Mouse (Mus musculus): ENCODE data around the gene Elf2. TPM values are rescaled to one million over a fixed set of nuclear protein-coding genes. Genes with fewer than 3 reads are reported as not detected.
"Not testable (repeated sequence)": the region's sequence is repeated elsewhere in the genome, so short reads cannot be mapped to it uniquely, and the experiment has no call there.

Gene Elf2
- polyA plus RNA-seq, 1 experiment from 2014 or later: 30.0 TPM

DNA sequence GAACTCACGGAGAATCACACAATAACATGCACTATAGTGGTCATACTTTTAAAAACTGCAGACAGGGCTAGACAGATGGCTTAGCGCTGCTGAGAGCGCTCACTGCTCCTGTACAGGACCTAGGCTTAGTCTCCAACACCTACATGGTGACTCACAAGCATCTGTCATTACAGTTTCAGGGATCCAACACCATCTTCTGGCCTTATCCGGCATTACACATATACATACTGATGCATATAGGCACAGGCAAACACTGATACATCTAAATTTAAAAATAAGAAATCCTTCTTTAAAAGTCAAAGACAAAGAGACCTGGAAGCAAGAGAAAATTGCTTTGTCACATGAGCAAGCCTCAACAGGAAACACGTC, 13.1 kb downstream of the Elf2 start:
- WGBS: 92% methylated on average over 5 of the region's 5 CpGs
- Histone ChIP-seq H3K9ac (replicated peaks) (no peak overlapping the region), H3K36me3 (peaks cover 4% of the 10 kb centered on the region; the same call in 1 of the 2 replicates), H3K4me1 (no peaks in the 10 kb centered on the region), H3K9me3 (replicated peaks) (no peaks in the 10 kb centered on the region; the same call in 1 of the 2 replicates), H3K27me3 (replicated peaks) (no peaks in the 10 kb centered on the region), H3K4me2 (no peak overlapping the region), H3K4me3 (replicated peaks) (no peak overlapping the region), H3K27ac (replicated peaks) (no peak overlapping the region)
- ATAC-seq (ENCODE audit: low FRiP score): no peak

DNA sequence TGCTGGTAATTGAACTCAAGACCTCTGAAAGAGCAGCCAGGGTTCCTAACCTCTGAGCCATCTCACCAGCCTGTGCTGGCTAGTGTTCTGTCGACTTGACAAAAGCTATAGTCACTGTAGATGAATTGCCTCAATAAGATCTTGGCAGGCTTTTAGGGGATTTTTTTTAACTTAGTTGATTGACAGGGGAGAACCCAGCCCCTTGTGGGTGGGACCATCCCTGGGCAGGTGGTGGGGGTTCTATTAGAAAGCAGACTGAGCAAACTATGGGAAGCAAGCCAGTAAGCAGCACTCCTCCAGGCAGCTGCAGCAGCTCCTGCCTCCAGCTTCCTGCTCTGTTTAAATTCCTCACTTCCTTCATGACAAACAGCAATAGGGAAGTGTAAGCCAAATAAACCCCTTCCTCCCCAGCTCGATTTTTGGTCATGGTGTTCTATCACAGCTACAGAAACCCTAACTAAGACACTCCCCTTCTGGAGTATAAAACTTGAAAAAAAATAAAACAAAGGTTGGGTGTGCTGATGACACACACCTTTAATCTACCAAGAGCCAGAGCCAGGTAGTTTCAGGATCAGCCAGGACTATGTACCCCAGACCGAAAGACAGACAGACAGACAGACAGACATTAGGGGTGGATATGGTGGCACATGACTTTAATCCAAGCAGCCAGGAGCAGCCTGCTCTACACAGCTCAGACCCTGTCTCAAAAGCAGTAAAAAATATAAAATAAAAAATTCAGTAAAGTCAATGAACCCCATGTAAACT, 13.6 kb downstream of the Elf2 start:
- peak; percentile 65 for ATAC-seq (ENCODE audit: low FRiP score)
- no peak overlapping the region for H3K27ac ChIP-seq (replicated peaks)

DNA sequence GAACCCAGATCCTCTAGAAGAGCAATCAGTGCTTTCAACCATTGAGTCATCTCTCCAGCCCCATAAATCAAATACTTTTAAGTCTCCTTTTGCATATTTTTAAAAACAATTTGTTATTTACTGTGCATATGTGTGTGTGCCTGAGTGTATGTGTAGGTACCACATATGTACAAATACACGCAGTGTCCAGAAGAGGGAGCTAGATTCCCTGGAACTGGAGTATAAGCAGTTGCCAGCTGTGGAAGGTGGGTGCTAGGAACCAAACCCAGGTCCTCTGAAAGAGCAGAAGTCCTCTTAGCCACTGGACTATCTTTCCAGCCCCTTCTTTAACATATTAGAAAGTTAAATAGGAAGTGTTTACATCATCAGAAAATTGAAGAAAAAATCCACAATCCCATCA, 15.0 kb downstream of the Elf2 start:
- H3K9ac ChIP-seq (replicated peaks): no peak overlapping the region
- H3K27me3 ChIP-seq (replicated peaks): no peaks in the 10 kb centered on the region
- H3K4me2 ChIP-seq: no peak overlapping the region
- H3K9me3 ChIP-seq (replicated peaks): no peaks in the 10 kb centered on the region
- H3K27ac ChIP-seq (replicated peaks): no peak overlapping the region
- H3K36me3 ChIP-seq: peaks cover 13% of the 10 kb centered on the region
- H3K4me1 ChIP-seq: no peaks in the 10 kb centered on the region
- WGBS: 90% methylated on average over 1 of the region's 1 CpGs
- no peak overlapping the region for H3K4me3 ChIP-seq (replicated peaks)
- ATAC-seq (ENCODE audit: low FRiP score): no peak

More for the DNA sequence above, 13.6 kb downstream of the Elf2 start:
- Histone ChIP-seq H3K4me3 (replicated peaks) (no peak overlapping the region), H3K36me3 (peaks cover 8% of the 10 kb centered on the region; the same call in 1 of the 2 replicates), H3K9me3 (replicated peaks) (no peaks in the 10 kb centered on the region; the same call in 1 of the 2 replicates), H3K27me3 (replicated peaks) (no peaks in the 10 kb centered on the region), H3K9ac (replicated peaks) (no peak overlapping the region), H3K4me2 (no peak overlapping the region), H3K4me1 (no peaks in the 10 kb centered on the region)
- 68% methylated on average over 3 of the region's 3 CpGs for WGBS

DNA sequence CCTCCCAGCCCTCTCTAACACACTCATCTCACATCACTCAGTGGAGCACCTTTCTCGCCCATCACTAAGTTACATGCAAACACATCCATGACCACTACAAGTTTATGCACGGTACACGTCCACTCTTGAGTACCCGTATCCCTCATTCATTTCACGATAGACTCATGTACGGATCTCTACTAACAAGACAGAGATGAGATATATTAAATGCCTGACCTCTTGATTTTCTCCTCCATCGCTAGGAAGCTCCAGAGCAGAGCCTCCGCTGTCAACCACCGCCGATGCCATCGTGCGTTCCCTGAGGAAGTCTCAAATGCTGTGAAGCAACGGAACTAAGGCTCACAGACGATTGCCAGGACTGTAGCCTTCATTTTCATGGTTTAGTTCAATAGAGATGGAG, 17.5 kb downstream of the Elf2 start:
- H3K27me3 ChIP-seq (replicated peaks): no peaks in the 10 kb centered on the region
- H3K36me3 ChIP-seq: peaks cover 13% of the 10 kb centered on the region
- 92% methylated on average over 14 of the region's 14 CpGs for WGBS
- no peak for ATAC-seq (ENCODE audit: low FRiP score)
- H3K4me1 ChIP-seq: no peaks in the 10 kb centered on the region
- no peak overlapping the region for H3K4me2 ChIP-seq
- H3K9ac ChIP-seq (replicated peaks): no peak overlapping the region
- no peak overlapping the region for H3K27ac ChIP-seq (replicated peaks)
- no peaks in the 10 kb centered on the region for H3K9me3 ChIP-seq (replicated peaks)
- H3K4me3 ChIP-seq (replicated peaks): no peak overlapping the region

DNA sequence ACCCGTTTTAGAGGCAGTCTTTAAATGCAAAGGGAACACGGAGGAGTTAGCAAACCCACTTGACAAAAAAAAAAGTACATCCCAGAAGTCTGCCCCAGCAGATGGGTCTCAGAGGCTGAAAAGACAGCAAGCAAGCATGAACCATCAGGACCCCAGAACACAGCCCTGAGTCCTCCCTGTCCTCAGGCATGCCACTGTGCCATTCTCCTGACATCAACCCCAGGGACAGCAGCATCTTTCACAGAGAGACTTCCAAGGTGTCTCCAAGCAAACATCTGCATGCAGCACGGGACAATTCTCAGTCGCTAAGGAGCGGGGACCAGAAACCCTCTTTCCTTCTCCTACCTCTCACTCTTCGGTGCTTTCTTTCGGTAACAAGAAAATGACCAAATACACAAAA, 18.1 kb downstream of the Elf2 start:
- Histone ChIP-seq H3K9me3 (replicated peaks) (no peaks in the 10 kb centered on the region), H3K27ac (replicated peaks) (no peak overlapping the region), H3K27me3 (replicated peaks) (no peaks in the 10 kb centered on the region), H3K4me3 (replicated peaks) (no peak overlapping the region), H3K36me3 (peaks cover 13% of the 10 kb centered on the region), H3K4me2 (no peak overlapping the region), H3K9ac (replicated peaks) (no peak overlapping the region), H3K4me1 (no peaks in the 10 kb centered on the region)
- WGBS: 90% methylated on average over 7 of the region's 7 CpGs
- no peak for ATAC-seq (ENCODE audit: low FRiP score)

DNA sequence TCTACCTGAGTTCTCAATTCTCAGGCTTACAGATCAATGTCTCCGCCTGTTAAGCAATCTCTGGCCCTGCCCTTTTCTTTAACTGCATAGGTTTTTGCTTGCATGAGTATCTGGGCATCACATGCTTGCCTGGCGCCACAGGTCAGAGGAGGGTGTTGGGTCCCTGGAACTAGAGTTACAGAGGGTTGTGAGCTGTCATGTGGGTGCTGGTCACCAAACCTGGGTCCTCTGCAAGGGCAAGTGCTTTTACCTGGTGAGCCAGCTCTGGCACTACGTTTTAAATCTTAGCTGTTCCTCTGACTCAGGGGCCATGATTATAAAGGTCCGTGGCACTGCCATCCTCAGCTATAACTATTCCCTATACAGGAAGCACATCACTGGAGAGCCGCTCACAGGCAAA, 19.3 kb downstream of the Elf2 start:
- no peak for ATAC-seq (ENCODE audit: low FRiP score)
- Histone ChIP-seq H3K9ac (replicated peaks) (no peak overlapping the region), H3K4me2 (no peak overlapping the region), H3K27me3 (replicated peaks) (no peaks in the 10 kb centered on the region), H3K27ac (replicated peaks) (no peak overlapping the region), H3K9me3 (replicated peaks) (no peaks in the 10 kb centered on the region), H3K4me1 (no peaks in the 10 kb centered on the region), H3K4me3 (replicated peaks) (no peak overlapping the region), H3K36me3 (peaks cover 13% of the 10 kb centered on the region)
- WGBS: 92% methylated on average over 5 of the region's 5 CpGs

DNA sequence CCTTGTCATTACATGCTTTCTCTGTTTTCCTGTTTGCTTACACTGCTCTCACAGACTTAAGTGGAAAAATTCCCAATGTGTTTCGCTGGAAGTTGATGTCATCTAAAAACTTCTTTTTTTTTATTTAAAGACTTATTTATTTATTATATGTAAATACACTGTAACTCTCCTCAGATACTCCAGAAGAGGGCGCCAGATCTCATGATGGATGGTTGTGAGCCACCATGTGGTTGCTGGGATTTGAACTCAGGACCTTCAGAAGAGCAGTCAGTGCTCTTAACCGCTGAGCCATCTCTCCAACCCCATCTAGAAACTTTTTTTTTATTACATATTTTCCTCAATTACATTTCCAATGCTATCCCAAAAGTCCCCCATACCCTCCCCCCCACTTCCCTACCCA, 22.4 kb downstream of the Elf2 start:
- peaks cover 12% of the 10 kb centered on the region for H3K36me3 ChIP-seq
- not testable (repeated sequence) for ATAC-seq (ENCODE audit: low FRiP score); H3K4me3 ChIP-seq (replicated peaks); H3K9ac ChIP-seq (replicated peaks); H3K27ac ChIP-seq (replicated peaks); H3K27me3 ChIP-seq (replicated peaks); H3K4me2 ChIP-seq; H3K9me3 ChIP-seq (replicated peaks); H3K4me1 ChIP-seq
- 93% methylated on average over 3 of the region's 3 CpGs for WGBS

DNA sequence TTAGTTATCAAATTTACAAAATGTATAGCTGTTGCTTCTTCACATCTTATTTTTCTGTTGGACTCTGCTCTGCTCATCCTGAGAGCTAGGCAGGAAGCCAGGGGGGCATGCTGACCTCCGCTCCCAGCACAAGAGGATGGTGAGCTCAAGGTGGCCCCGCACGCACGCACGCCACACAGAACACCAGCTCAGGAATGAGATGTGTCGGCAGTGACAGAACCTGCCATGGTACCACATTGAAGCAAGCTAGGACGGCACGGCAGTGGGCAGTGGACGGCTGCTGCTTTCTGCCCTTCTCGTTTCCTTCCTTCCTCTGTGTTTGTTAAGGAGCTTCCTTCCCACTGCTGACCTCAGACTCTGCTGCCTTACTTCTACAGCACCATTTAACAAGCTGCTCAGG, 23.6 kb downstream of the Elf2 start:
- Histone ChIP-seq H3K27ac (replicated peaks) (no peak overlapping the region), H3K4me2 (no peak overlapping the region), H3K9ac (replicated peaks) (no peak overlapping the region), H3K9me3 (replicated peaks) (no peaks in the 10 kb centered on the region), H3K36me3 (peaks cover 5% of the 10 kb centered on the region; the same call in 1 of the 2 replicates), H3K4me1 (0 out of 2 replicates have a peak, but pooled peaks cover under 1% of the 10 kb centered on the region), H3K27me3 (replicated peaks) (no peaks in the 10 kb centered on the region), H3K4me3 (replicated peaks) (no peak overlapping the region)
- 93% methylated on average over 10 of the region's 10 CpGs for WGBS
- ATAC-seq (ENCODE audit: low FRiP score): no peak

DNA sequence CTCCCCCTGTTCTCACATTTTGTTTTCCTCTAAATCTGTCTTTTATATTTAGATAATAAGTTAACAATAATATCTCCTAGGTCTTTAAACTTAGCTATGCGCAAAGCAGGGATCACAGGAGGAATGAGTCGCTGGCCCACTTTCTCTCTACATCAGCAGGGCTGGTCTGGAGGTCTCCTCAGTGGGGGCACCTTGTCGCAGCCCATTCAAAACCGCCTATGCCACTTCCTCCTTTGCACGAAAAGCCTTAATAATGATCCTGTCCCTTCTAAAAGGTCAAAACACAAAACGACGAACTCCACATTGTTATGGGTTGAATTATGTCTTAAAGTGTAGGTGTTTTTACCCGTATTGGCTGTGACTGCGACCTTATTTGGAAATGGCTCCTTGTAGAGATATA, 28.8 kb downstream of the Elf2 start:
- H3K36me3 ChIP-seq: peaks cover 4% of the 10 kb centered on the region; the same call in 1 of the 2 replicates
- H3K4me1 ChIP-seq: peaks cover 15% of the 10 kb centered on the region
- 34% methylated on average over 9 of the region's 9 CpGs for WGBS
- H3K4me2 ChIP-seq: no peak overlapping the region
- no peak overlapping the region for H3K4me3 ChIP-seq (replicated peaks)
- H3K27me3 ChIP-seq (replicated peaks): no peaks in the 10 kb centered on the region
- H3K9me3 ChIP-seq (replicated peaks): no peaks in the 10 kb centered on the region
- no peak overlapping the region for H3K27ac ChIP-seq (replicated peaks)
- no peak overlapping the region for H3K9ac ChIP-seq (replicated peaks)
- ATAC-seq (ENCODE audit: low FRiP score): no peak

DNA sequence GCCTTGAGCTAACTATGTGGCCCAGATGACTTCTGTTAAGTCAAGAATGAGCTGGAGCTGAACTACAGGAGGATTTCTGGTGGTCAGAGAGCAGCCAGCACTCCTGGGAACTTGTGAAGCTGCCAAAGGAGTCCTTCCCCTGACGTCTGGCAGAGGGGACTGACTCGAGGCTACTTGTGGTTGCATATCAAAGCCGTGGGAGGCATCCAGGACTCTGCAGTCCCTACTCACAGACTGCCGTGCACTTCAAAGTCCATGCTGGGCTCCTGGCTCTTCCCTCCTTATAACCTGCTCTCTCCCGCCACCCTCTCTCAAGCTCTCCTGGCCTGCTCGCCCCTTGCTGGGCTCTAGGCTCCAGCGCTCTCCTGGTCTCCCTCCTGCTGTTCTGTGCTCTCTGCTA, 30.4 kb downstream of the Elf2 start:
- Histone ChIP-seq H3K9ac (replicated peaks) (no peak overlapping the region), H3K27me3 (replicated peaks) (no peaks in the 10 kb centered on the region), H3K4me3 (replicated peaks) (no peak overlapping the region), H3K9me3 (replicated peaks) (no peaks in the 10 kb centered on the region), H3K4me2 (no peak overlapping the region), H3K4me1 (peaks cover 15% of the 10 kb centered on the region), H3K27ac (replicated peaks) (no peak overlapping the region), H3K36me3 (peaks cover 8% of the 10 kb centered on the region; the same call in 1 of the 2 replicates)
- 42% methylated on average over 7 of the region's 7 CpGs for WGBS
- no peak for ATAC-seq (ENCODE audit: low FRiP score)

DNA sequence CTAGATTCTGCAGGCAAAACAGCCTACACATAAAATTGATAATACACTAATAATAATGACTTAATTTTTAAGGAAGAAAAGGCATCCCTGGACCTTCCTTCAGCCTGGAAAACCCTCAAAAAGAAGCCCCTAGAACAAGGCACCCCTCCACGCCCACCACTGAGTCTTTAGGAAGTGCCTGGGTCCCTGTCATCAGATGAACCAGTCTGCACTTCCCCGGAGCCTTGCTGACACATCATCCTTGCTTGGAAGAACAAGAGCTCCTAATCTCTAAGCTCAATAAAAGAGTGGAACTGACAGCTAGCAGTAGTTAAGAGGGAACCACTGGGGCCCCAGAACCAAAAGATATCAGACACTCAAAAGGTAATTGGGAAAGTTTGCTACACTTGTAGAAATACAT, 33.8 kb downstream of the Elf2 start:
- H3K9me3 ChIP-seq (replicated peaks): no peaks in the 10 kb centered on the region
- WGBS: 88% methylated on average over 2 of the region's 2 CpGs
- H3K9ac ChIP-seq (replicated peaks): no peak overlapping the region
- peaks cover 8% of the 10 kb centered on the region; the same call in 1 of the 2 replicates for H3K36me3 ChIP-seq
- H3K4me2 ChIP-seq: no peak overlapping the region
- H3K27me3 ChIP-seq (replicated peaks): no peaks in the 10 kb centered on the region
- ATAC-seq (ENCODE audit: low FRiP score): no peak
- H3K4me1 ChIP-seq: peaks cover 12% of the 10 kb centered on the region
- no peak overlapping the region for H3K27ac ChIP-seq (replicated peaks)
- no peak overlapping the region for H3K4me3 ChIP-seq (replicated peaks)

DNA sequence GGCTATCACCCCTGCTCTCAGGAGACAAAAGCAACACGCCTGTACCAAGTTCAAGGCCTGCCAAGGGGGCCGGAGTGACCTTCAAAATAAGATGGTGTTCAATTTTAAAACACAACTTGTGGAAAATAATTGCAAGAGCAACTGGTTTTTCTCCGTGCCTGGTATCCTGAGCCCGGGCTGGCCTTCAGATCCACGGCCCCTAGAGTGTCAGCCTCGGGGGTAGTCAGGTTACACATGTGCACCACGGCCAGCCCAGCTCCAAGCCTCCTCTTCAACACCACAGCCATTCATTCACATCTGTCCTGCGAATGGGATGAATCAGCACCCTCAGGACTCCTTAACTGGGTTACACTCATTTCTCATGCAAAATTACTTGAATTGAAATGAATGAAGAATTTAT, 34.5 kb downstream of the Elf2 start:
- no peak overlapping the region for H3K27ac ChIP-seq (replicated peaks)
- H3K4me3 ChIP-seq (replicated peaks): no peak overlapping the region
- H3K4me2 ChIP-seq: no peak overlapping the region
- H3K9me3 ChIP-seq (replicated peaks): no peaks in the 10 kb centered on the region
- H3K27me3 ChIP-seq (replicated peaks): no peaks in the 10 kb centered on the region
- 83% methylated on average over 8 of the region's 8 CpGs for WGBS
- no peak for ATAC-seq (ENCODE audit: low FRiP score)
- H3K36me3 ChIP-seq: peaks cover 8% of the 10 kb centered on the region; the same call in 1 of the 2 replicates
- peaks cover 9% of the 10 kb centered on the region for H3K4me1 ChIP-seq
- H3K9ac ChIP-seq (replicated peaks): no peak overlapping the region
